Mouse (Mus musculus): ENCODE results near the gene Gpx8.
A peak's percentile ranks its signal among the peaks of the same experiment; 100 is the strongest.
"Not testable (repeated sequence)": the region's sequence is repeated elsewhere in the genome, so short reads cannot be mapped to it uniquely, and the experiment has no call there.

Gpx8 gene

DNA sequence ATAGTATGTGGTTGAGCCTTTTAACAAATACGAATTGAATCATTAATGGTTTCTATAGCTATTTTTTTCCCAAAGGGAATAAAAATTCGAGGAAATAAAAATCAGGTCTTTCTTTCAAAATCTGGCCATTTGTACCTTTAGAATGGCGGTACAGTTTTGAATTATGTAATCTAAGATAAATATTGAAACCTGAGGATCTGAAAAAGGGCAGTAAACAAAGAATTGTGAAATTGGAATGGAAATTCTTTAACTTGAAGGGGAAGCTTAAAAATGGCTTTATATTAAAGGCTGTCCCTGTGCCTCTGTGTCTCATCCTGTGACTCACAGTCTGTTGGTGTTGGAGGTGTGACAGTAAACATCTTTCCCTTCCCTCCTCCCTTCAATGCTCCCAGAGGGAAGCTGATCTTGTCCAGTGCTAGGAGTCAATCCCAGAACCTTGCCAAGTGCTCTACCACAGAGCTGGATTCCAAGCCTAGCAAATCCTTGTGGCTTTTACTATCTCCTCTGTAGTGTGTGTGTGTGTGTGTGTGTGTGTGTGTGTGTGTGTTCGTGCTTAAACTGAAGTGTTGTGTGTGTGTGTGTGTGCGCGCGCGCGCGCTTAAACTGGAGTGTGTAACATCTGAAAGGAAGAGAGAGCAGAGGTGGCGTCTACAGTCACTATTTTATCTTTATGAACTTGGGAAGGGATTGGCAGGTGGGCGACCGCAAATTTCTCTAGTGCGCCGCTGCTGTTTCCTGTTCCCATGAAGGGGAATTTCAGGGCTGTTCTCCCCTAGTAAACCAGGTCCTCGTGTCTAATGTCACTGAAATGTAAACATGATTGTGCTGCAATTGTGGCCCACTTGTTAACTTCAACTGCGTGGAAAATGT lies 22.7 kb downstream of the Gpx8 start:
- no peak for DNase-seq

DNA sequence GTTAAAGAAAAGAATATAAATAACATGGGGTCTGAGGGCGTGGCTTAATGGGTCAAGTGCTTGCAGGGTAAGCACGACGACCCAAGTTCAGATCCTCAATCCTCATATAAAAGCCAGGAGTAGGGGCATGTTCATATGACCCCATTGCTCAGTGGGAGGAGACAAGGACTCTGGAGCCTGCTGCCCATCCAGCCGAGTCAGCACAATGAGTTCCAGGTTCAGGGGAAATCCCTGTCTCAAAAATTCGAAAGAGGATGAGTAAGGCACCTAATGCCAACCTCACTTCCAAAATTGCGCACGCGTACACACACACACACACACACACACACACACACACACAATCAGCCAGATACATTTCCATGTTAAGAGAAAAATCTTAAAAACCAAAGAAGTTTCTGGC lies 23.7 kb downstream of the Gpx8 start:
- no peak for DNase-seq

- DNase-seq = no peak
Observed at GRCm38 (mm10) chr13:113021521-113021920, 24.7 kb downstream of the Gpx8 start.

GRCm38 (mm10) chr13:113013174-113013953 lies 32.8 kb downstream of the Gpx8 start:
- DNase-seq = not testable (repeated sequence)

- DNase-seq = no peak
Observed at GRCm38 (mm10) chr13:113012683-113013082, 33.5 kb downstream of the Gpx8 start.

- DNase-seq = no peak
Observed at GRCm38 (mm10) chr13:113000576-113001318, 45.5 kb downstream of the Gpx8 start.

GRCm38 (mm10) chr13:113000090-113000489 lies 46.1 kb downstream of the Gpx8 start:
- no peak for DNase-seq

- peak; percentile 12 for DNase-seq
Observed at GRCm38 (mm10) chr13:112998427-112999201, 47.6 kb downstream of the Gpx8 start.

GRCm38 (mm10) chr13:112997369-112997768 lies 48.8 kb downstream of the Gpx8 start:
- DNase-seq = no peak

DNA sequence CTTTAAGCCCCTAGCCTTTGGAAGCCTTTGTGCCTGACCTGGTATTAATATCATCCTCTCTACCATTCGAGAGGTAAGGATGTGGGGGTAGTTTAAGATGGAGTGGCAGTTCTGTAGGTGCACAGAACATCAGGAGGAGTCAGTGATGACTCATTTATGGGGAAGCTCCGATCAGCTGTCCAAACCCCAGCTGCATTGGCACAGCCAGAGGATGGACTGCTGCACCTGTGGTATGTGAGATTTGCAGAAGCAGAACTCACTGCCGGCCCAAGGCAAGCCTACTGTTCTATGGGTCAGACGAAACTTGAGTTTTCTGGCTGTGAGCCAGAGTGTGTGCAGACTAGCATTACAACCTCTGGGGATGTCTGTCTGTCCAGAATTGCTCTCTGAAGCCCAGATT lies 49.8 kb downstream of the Gpx8 start:
- no peak for DNase-seq

DNA sequence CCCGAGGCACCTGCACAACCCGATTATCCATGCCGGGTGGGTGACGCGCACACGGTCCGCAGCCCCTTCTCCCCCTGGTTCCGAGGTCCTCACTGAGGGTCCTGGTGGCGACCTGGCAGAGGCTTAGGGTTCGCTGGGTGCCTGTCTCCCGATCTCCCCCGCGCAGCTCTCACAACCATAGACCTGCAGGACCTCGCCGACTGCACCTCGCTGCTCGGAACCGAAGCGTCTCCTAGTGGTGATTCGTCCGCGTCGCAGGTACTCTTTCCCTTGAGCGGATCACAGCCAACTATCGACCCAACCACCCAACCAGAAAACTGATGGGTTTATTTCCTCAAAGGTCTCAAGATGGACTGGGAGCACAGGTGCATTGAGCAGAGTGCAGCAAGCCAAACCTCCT lies 52.0 kb downstream of the Gpx8 start:
- DNase-seq = peak; percentile 74

DNA sequence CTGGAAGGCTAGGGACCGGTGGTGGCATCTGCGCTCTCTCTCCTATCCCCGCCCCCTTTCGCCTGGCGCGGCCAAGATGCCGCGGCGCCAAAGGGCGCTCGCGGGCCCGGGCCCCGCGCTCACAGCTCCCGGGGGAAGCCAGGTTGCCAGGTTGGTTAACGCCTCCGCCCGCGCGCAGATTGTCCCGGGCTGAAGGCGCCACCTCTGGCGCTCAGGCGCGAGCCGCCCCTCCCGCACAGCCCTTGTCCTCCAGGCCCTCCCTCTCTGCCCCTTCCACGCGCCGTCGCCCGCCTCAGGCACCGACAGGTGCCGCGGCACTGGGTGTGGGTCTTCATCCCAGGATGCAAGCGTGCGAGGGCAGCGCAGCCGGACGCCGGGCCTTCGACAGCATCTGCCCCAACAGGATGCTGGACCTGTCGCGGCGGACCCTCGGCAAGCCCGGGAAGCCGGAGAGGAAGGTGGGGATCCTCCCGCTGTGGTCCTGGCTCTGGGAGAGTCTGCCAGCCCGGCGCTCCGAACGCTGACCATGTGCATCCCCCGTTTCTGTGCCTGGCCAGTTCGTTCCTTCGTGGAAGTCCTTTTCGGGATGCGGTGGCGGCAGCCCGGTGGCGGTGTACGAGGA lies 52.6 kb downstream of the Gpx8 start, which contains the start of gene Mcidas:
TSS of gene Mcidas (plus strand) at position 315 of the 622 bp plus-strand sequence.
- peak; percentile 36 for DNase-seq
